Mouse (Mus musculus) right cerebral cortex, postnatal 36 days (tissue): Measurements from ENCODE around the gene Btbd1.
"Not testable (repeated sequence)": the region's sequence is repeated elsewhere in the genome, so short reads cannot be mapped to it uniquely, and the experiment has no call there.

Source experiments
- DNase-seq, 2 experiments: peaks; one replicate each; pipeline ENCODE4 v3.0.0; 2022; ENCODE audit warnings: low spot score in 2 of 2, mixed read lengths in 1 of 2

The Btbd1 gene

DNA sequence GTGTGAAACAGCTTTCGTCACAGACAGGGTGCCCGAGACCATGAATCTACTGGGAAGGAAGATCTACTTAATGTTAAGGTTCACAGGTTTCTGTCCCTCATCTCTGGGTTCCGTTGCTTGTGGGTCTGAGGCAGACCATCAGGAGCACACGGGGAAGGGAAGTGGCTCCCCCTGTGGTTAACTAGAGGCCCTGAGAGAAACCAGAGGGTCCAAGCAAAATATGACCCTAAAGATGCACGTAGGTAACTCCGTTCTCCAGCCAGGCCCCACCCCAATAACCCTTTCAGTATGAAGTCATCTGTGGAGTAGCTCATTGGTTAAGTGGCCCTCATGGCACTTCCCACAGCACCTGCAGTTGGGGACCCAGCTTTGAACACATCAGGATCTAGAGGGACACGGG is 20.4 kb upstream of the Btbd1 start:
- DNase-seq: no peak

GRCm38 (mm10) chr7:81849214-81849613 is 20.0 kb upstream of the Btbd1 start:
- DNase-seq: no peak

DNA sequence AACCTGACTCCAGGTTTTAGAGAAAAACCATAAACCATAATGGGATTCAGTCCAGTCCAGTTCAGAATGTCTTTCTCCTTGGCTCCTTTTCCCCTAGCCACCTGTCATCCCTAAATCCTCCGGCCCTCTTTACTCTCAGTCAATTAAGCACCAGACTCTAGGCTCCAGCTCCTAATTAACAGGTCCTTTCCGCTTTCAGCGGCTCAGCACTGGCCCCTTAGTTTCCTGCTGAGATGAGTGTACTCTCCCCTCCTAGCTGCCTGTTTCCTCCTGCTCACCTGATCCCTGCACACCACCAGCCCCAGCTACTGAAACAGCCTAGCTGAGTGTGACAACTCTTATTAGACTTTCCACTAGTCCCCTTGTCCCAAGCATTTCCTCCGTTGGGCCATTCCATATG is 18.5 kb upstream of the Btbd1 start:
- no peak for DNase-seq

- DNase-seq: no peak
Observed at GRCm38 (mm10) chr7:81847010-81847409, 17.8 kb upstream of the Btbd1 start.

DNA sequence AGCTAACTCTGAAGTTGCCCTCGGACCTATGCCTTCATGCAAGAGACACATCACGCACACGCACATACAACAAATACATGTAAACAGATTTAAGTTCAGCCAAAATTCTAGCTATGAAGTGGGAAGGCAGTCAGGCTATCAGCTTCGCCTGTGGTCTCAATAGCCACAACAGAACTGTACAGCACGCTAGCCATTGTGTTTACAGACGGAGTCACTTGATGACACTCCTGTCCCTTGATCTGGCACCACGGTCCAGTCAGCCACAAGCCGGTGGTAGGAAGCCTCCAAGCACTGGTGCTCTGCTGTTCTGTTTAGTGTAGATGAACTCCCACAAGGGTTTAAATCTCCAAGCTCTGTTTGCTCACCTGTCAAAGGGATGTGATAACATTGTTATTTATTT is 16.8 kb upstream of the Btbd1 start:
- DNase-seq: no peak

- DNase-seq: no peak
Observed at GRCm38 (mm10) chr7:81845313-81845712, 16.1 kb upstream of the Btbd1 start.

GRCm38 (mm10) chr7:81844801-81845200 is 15.6 kb upstream of the Btbd1 start:
- DNase-seq: no peak

GRCm38 (mm10) chr7:81843903-81844302 is 14.7 kb upstream of the Btbd1 start:
- DNase-seq: no peak

GRCm38 (mm10) chr7:81842998-81843397 is 13.8 kb upstream of the Btbd1 start:
- no peak for DNase-seq

GRCm38 (mm10) chr7:81842141-81842540 is 12.9 kb upstream of the Btbd1 start:
- no peak for DNase-seq

DNA sequence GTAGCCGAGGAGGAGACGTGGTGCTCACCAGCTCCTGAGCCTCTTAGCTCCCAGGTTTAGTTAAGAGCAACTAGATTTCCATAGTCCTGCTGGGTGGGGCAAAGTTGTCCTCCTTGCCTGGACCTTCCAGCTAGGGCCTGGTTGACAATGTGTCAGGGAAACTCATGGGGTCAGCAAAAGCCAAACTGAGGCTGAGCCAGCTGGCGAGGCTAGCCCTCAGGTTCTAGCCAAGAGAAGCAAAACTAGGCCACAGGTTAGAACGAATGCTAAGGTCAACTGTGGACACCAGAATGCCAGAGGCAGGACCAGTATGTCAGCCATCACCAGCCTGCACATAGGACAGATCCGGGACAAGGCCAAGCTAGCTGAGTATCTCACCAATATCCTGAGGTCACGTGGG is 12.2 kb upstream of the Btbd1 start:
- no peak for DNase-seq

DNA sequence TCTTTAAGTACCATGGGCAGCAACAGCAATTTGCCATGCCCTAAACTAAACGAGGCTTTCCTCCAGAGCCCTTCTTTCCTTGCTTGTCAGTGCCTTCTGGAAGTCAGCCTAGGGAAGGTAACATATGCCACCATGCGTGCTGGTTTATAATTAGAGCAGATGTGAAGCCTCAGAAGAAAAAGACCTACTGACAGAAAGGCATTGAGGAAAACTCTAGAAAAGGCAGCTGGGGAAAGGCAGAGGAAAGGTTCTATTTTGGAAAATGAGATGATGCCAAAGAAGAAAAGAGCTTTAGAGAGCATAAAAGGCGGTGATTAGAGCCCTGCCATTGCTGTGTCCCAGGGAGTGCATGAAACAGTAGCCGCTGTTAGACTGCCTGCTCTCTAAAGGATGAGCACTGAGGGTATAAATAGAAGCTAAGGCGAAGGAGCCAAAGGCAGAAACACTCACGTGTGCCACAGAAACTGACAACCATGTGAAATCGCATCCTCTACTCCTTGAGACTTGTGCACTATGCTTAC is 11.5 kb upstream of the Btbd1 start:
- peak in 1 of 2 experiments; percentile 59 for DNase-seq

DNA sequence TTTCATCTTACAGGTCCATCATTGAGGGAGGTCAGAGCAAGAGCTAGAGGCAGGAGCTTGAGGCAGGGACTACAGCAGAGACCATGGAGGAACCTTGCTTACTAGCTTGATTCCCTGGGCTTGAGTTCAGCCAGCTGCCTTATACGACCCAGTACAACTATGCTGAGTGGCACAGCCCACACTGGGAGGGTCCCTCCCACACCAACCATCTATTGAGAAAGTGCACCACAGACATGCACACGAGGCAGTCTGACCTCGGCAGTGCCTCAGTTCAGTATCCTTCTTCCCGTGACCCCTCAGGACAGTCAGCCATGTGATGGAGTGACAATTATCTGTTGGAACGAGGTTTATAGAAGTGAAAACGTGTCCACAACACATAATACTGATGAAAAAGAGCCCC is 10.5 kb upstream of the Btbd1 start:
- DNase-seq: no peak

DNA sequence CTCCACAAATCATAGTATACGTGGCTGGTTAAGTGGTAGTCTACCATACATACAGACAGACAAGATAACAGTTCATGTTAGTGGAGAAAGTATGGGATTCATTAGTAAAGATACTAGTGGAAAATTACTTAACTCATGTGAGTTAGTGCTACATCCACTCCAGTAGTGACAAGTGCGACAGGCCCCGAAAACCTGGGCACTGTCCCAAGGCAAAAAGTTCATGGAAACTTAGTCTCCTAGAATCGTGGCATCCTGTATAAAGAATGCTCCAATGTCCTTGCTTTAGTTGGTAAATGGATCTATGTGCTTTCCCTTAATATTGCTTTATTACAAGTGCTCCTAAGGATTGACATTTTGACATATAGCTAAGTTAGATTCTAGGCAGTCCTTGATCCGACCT is 8.5 kb upstream of the Btbd1 start:
- not testable (repeated sequence) for DNase-seq

- no peak for DNase-seq
Observed at GRCm38 (mm10) chr7:81835430-81835829, 6.2 kb upstream of the Btbd1 start.

DNA sequence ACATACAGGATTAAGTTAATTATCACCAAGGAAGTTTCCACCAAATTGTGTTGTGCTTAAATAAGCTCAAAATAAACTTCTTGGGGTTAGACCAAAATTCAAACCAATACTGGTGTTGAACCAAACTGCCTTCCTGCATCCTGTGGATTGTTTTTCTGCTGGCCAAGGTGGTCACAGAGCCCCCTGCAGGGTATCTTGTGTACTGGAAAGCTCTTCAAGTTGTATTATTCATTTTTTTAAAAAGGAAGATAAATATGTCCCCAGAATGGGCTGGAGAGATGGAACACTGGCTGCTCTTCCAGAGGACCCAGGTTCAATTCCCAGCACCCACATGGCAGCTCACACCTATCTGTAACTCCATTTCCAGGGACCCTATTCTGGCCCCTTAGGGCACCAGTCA is 5.6 kb upstream of the Btbd1 start:
- no peak for DNase-seq

- peak in 1 of 2 experiments; percentile 32 for DNase-seq
Observed at GRCm38 (mm10) chr7:81828681-81829378, 401 bp downstream of the Btbd1 start.

DNA sequence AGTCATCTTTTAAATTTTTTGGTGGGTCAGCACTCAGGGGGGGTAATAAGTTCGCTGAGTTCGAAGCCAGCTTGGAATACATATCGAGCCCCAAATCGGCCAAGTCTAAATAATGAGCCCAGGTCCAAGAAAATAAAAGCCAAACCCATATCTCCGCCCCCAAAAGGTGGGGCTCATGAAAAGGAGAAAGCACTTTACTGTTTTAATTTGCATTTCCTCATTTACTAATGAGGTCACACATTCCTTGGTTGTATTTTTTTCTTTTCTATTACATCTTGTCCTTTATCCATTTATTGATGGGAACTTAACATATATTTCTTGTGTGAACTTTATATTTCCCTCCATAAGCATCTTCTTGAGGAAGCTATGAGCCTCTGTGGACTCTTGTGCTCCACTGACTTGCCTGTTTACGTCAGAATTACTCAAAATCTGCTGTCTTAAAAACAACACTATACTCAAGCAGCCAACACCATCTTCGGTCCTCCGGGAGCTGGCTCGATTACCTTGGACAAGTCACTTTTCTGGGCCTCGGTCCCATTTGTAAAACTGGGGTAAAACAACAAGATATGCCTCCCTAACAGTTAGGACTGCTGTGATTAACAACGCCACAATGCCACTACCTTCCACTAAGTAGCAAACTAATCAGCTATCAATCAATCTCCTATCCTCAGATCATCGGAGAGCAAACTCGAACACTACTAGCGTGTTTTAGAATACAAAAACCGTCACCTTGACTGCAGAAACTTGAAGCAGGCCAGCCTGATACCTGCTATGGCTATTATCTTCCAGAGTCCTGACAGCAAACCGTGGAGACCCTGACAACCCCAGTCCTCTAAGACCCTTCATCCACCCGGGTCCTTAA is 1.2 kb downstream of the Btbd1 start:
- DNase-seq: no peak

DNA sequence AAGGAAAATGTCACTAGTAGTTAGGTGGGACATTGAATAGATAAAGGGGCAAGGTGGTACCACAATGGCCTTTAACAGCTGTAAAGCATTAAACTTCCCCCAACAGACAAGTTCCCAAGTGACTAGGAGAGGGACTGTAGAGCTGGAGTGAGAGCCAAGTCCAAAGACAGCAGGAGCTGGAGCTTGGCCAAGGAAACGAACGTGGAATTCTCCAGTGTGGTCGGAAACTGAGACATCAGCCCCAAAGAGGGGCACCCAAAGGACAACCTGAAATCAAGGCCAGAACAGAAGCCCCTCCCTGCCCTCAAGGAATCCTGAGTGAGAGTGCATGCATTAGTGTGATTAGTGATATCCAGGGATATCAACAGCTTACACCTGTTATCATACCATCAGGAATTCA is 3.9 kb downstream of the Btbd1 start:
- no peak for DNase-seq

- DNase-seq: no peak
Observed at GRCm38 (mm10) chr7:81824906-81825305, 4.3 kb downstream of the Btbd1 start.

DNA sequence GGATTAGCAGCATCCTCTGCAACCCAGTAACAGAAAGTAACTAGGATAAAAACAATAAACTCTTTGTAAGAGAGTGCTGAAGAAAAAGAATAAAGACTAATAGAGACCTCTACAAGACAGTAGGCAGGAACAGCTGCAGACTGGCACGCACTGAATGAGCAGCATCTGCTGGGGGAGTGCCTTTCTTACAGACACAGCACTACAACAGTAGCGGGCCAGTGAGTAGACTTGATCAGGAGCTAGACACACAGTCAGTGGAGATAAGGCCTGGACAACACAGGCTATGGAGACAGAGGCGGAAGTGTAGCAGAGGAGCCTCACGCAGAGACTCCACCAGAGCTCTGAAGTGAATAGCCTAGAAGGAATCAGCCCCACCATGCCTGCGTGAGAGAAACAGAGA is 23.2 kb downstream of the Btbd1 start:
- no peak for DNase-seq

GRCm38 (mm10) chr7:81789095-81789757 is 40.0 kb downstream of the Btbd1 start, which contains the start of gene 3110040N11Rik:
3110040N11Rik (minus strand) TSS chr7:81789478.
- peak; percentile 77 to 83 for DNase-seq
